Mouse (Mus musculus) adrenal gland, adult 8-10 months (tissue): ENCODE results near the gene Gadd45a. TPM values are rescaled to one million over a fixed set of nuclear protein-coding genes. Genes with fewer than 3 reads are reported as not detected.

ENCODE experiments used
- DNase-seq: peaks from one replicate; pipeline ENCODE4 v3.0.0; 2022
- total RNA-seq, 4 experiments: library from RNA; stranded (reverse); gene quantifications; 2 replicates each; pipeline ENCODE4 v1.2.4; 2022

Gadd45a gene
- 10 to 100 TPM; 16.4 to 36.1 (median 22.2) TPM for total RNA-seq

DNA sequence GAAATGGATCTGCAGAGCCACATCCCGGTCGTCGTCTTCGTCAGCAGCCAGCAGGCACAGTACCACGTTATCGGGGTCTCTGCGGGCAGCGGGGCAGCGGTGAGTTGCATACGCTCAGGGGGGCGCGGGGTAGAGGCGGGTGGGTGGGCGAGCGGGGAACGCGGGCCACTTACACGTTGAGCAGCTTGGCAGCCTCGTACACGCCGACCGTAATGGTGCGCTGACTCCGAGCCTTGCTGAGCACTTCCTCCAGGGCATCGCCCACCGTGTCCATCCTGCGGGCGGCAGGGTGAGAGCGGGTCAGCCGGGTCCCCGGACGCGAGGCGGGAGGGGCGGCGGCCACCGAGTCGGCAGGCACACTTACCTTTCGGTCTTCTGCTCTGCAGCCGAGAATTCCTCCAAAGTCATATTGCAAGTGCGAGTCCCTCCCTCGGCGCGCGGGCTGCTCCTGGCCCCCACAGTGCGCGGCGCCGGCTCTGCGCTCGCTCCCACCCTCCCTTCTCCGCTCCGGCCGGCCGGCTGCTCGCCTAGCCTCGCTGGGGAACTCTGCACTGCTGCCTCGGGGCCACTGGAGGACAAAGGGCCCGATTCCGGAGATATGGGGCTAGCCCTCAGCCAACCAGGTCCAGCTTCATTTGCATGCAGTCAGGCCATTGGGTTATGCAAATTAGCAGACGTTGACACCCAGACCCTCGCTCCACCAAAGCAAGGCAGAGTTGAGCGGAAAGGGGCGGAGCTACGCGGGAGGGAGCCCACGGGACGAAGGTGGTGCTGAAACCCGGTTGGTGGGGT is at the start of gene Gadd45a:
Gene Gadd45a (minus strand): TSS at position 621 of the 792 bp plus-strand sequence.
- peak; percentile 98 for DNase-seq

DNA sequence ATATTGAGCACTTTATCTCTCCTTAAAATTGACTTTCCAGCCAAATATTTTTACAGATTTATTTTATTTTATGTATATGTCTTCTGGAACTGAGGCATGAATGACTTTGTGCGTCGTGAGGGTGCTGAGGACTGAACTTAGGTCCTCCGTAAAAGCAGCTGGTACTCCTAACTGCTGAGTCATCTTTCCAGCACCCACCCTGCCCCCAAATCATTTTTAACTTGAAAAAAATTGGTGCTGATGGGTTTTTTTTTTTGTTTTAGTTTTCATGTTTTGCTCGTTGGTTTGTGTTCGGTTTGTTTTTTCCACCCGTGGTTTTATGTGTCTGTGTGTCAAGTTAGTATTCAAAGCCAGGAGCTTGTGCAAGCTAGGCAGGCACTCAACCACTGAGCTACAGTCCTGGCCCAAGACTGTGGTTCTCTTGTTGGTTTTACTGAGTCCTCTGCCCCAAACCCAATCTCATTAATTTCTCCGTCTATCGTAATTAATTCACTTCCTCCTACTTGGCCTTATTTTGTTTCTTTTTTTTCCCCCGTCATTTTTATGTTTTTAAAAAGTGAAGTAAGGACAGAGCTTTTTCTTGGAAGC is 48.7 kb upstream of the Gadd45a start:
- DNase-seq, result no peak

DNA sequence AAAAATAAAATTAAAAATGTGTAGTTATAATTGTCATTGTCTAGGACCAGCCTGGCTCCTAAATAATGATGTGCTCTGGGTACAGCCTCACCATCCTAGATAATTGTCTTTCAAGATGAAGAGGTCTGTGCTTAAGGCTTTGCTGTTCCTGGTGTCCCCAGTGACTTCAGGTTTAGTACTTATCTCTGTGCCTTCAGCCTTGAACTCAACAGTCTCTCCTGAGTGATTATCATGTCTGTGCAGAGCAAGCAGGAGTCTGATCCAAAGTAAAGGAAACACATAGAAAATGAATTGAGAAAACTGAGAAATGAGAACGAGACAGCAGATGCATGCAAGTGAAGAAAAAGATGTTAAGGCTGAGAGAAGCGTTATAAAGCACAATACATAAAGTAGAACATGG is 47.2 kb upstream of the Gadd45a start:
- no peak for DNase-seq

DNA sequence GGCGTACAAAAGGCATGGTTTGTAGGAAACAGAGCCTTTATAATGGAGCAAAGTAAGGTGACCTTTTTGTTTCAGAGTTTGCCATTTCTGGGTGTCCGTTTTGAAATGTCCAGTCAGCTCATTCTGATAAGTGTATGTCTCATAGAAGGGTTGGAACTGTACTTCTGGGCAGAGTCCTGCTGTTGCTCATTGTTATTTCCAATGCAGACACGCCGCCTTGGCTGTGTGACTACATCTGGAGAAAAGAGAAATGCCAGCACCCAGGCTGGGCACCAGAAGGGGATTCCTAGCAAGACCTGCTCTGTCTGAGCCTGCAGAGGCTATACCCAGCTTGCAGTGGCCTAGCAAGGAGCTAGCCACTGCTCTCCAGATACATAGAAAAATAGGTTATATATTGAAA is 43.9 kb upstream of the Gadd45a start:
- DNase-seq, result no peak

DNA sequence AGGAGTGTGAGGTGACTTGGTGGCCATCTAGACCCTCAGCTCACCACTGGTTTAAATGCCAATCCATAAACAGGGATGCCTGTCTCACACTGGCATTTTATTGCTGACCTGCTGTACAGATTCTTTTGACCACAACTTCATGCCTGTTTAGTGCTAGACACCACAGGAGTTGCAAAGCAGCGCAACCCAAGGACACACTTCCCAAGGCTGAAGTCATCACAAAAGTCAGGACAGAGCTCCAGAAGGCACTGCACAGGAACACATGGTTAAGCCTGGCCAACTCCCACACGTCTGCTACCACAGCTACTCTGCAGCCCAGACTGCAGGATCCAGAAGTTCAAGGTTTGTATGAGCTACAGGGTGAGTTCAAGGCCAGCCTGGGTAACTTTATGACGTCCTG is 40.8 kb upstream of the Gadd45a start:
- DNase-seq, result peak; percentile 60

DNA sequence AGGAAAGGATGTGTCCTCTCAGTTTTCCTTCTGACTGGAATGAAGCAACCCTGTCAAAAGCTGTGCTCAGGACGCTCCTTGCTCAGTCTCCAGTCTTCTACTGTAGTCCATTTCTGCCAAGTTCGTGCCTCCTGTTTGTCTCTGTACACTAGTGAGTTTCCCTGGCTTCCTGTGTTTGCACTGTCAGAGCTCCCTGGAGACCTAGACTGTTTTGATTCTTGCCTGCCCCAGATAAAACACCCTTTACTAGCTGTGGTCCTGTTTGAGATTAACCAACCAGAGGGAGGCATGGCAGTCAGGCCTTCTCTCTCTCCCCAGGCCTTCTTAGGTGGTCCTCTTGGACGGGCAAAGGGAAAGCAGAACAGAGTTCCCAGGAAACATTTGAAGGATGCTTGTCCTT is 40.2 kb upstream of the Gadd45a start:
- DNase-seq, result no peak

DNA sequence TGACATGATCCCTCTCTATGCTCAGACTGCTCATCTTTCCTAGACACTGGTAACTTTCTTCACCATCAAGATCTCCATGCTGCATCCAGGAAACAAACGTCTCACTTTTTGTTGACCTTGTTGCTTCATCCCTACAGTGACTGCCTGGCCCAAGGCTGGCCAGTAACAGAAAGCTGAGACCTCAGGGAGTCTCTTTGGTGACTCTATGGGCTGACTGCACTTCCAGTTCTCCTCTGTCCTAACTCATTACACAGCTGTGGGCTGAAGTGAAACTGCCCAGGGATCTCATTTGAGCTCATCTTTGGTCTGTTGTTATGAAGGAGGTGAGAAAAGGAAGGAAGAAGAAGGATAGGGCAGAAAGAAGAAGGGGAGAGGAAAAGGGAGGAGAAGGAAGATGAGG is 39.1 kb upstream of the Gadd45a start:
- no peak for DNase-seq

DNA sequence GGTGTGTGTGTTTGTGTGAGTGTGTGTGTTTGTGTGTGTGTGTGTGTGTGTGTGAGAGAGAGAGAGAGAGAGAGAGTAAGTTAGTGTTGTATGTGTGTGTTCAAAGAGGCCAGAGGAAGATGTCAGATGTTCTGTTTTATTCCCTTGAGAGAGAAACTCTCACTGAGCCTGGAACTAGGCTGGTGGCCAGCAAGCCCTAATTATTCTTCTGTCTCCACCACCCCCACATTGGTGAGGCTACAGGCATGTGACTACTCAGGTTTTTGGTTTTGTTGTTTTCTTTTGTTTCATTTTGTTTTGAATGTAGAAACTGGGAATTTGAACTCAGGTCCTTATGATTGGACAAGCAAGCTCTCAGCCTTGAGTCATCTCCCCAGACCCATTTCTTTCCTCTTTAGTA is 37.6 kb upstream of the Gadd45a start:
- DNase-seq, result no peak

DNA sequence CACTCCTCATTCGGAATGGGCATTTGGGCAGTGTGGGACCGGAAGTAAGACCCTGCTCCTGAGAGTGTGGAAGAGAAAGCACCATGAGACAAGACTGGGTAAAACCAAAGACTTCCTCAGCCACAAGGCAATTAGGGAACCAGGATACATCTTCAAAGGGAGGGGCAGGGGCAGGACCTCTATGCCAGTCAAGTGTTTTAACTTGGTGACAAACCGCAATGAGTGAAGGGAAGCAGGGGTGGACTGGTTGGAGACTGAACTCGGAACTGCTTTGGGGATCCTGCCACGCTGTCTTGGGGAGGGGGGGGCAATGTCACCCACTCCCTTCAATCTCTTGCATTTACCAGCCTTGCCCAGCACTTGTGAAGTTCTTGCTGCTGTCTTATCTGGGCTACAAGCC is 36.7 kb upstream of the Gadd45a start:
- no peak for DNase-seq

DNA sequence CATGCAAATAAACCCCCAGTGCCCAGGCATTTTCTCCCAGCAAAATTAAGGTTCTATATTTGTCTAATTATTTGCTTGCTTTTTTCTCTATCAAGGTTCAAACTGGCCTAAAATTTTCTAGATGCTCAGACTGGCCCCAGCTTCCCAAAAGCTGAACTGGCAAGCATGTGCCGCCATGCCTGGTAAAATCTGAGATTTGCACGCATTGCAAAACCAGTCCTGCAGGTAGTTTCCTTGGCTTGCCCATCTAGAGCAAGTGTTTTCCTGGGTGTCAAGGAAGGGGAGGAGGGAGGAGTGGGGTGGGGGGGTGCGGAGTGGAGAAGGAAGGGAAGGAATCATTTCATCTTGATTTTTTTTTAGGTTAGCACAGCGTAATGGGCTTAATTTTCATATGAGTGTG is 36.2 kb upstream of the Gadd45a start:
- no peak for DNase-seq

DNA sequence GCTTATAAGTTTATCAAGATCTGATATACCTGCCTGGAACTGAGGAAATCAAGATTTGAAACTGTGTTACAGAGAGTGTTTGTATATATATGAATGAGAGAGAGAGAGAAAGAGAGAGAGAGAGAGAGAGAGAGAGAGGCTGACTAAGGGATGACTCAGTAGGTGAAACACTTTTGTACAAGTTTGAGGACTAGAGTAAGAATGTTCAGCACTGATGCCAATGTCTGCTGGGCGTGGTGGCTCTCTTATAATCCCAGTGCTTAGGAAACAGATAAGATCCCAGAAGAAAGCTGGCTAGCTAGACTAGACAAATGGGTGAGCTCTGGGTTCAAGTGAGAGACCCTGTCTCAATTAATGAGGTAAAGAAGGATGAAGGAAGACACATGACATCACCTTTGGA is 34.4 kb upstream of the Gadd45a start:
- no peak for DNase-seq

DNA sequence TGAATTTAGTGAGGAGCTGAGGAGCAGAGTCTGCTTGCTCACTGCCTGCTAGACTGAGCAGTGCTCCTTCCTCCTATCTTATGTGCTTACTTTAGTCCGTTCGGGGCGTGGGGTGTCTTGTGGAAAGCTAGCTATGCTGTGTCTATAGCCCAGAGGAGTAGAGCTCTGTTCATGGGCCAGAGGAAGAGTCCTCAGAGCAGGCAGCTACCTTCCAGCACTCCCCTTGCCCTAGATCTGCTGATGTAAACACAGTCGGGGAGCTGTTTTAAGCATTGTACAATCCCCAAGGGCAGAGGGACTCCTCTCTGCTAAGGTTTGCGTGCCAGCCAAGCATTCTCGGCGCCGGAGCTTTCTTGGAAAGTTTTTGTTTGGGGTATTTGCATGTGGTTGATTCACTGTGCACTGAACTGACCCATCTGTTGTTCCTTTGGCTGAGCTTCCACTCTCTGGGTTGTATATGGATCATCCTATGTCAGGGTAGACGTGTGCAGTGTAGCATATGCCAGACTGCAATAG is 32.6 kb upstream of the Gadd45a start:
- DNase-seq, result no peak

DNA sequence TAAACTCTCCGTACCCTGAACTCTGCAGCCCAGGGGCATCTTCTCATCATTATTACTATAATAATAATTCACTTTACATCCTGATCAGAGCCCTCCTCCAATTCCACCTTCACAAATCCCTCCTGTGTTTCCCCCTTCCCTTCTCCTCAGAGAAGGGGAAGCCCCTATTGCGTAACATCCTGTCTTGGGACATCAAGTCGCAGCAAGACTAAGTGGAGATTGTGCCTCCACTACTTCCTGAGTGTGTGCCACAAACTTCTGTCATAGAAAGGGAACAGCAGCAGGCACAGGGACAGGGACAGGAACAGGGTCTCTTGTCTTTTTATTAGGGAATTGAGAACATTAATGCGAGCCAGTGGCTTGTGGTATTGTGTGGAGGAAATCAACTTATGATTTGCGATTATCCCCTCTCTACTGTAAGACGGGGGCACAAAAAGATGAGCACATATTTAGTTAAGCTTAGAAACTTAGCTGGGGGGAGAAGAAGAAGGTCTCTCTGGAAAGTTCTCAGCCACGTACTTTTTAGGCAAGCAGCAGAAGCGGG is 32.0 kb upstream of the Gadd45a start:
- DNase-seq, result no peak

DNA sequence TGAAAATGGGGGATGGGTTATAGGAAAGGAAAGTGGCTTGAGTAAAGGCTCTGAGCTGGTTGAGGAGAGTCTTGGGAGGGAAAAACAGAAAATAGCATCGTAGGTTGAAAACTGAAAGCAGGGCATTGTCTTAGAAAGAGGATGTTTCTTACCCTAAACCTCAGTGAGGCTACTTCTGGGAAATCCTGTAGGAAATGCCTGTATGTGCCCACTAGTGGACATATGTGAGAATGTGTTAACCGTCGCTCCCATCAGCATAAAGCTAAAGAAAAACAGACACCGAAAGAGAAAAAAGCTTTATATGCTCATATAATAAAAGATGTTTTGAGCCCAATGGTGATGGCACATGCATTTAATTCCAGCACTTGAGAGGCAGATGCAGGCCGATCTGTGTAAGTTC is 22.8 kb upstream of the Gadd45a start:
- DNase-seq, result no peak

DNA sequence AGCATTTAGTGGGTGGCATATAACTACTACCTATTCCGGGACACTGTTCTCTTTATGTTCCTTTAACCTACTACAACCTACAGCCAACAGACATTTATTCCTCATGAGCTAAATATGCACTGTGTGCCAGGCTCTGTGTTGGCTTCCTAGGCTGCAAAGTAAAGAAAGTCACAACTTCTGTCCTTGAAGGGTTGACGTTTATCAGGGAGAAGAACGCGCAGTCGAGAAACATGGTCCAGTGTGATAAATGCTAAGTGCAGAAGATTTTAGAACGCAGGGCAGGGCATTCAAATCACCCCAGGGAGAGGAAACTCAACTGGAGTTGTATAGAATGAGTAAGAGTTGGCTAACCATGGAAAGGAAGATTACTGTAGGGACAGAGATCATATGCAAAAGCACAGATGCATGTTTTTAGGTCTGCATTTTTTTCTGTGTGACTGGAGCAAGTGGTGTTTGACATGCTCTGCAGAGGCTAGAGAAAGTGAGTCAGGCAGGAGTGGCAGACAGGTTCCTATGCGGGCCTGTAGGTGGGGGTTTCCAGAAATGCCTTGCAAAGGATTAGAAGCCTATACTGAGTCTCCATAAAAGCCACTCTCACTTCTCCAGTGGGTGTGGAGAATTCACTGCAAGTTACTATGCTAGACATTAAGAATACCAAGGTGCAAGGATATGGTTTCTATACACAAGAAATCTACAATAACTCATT is 20.9 kb upstream of the Gadd45a start:
- DNase-seq, result no peak

DNA sequence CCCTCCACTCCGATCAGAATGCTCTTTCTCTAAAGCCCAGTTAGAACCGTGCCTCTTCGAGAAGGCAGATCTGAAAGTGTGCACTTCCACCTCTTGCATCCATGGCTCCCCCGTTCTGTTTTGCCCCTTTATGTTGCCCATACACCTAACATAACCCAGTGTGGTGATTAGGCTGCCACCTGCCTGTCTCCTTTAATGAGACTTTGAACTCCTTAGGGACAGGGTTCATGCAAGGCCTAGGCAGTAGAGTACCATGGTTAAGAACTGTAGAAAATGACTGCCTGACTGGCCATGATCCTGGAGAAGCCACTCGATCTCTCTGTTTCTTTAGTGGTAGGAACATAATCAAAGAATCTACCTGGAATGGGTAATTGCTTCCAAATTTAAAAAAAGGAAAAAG is 20.3 kb upstream of the Gadd45a start:
- no peak for DNase-seq

DNA sequence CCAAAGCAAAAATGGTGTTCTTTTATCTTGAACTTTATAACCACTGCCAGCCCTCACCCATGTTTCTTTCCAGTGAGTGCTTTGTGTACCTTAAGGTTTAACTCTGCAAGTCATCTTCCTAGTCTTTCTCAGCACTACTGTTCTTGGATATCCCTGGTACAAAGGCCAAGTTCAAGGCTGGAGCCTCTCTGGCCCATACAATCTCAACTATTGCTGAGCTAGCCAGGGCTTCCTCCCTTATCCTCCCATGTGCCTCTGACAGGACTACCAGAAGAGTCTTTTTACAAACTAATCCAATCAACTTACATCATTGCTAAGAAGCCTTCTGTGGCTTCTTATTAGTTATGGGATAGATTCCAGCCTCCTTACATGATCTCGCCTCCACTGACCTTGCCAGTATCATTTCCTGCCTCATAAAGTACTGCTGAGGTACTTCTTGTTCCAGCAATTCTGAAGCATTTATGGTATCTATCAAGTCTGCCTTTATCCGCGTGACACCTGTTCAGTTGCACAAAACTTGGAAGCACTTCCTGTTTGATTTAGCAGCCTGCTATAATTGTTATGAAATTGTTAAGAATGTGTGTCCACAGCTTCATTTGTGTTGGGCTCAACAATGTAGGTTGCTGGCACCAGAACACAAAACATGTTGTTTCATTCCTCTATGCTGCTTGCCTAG is 19.8 kb upstream of the Gadd45a start:
- DNase-seq, result no peak

DNA sequence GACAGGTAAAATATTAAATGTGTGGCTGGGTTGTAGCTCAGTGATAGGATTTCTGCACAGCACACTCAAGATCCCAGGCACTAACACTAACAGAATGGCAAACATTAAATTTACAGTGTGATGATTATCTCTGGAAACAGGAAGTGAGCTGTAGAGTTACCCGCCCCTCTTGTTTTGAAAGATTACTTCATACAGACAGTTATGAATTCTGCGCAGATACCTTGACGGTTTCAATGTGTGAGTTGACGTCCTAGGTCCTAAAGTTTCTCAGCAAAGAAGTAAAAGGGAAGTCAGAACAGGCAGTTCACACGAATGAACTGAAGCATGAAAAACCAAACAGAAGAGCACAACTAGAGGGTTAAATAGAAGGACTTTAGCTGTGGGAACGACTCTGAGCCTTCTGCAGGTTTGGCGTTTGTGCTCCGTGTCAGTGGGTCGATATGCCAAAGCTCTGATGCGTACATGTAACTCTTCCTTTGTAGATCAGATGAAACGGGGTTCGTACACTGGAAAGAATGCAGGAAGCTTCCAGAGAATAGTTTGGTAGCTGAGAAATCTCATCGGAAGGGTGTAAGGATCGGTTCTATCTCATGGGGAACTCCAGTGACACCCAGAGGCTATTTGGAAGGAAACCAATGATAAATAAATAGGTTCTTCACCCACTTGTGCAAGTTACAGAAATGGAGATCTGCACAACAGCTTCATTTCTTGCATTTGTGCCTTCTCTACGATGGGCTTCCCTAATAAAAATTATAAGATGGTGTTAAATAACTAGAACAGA is 19.0 kb upstream of the Gadd45a start:
- no peak for DNase-seq

DNA sequence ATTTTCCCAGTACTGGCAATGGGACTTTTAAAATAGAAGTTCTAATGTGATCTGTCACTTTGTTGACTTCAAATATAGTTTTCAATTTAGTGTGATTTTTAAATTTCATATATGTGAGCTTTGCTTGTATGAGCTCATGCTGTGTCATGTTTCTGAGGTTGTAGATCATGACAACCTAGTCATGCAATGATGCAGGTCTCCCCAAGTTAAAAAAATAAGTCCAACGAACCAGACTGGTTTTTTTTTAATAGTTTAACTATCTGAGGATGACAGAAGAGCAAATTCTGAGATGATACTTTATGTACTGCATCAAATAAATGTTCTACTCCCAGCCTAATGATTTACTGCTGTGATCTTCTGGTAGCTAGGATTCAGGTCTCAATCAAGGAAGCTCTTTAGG is 12.8 kb upstream of the Gadd45a start:
- no peak for DNase-seq

DNA sequence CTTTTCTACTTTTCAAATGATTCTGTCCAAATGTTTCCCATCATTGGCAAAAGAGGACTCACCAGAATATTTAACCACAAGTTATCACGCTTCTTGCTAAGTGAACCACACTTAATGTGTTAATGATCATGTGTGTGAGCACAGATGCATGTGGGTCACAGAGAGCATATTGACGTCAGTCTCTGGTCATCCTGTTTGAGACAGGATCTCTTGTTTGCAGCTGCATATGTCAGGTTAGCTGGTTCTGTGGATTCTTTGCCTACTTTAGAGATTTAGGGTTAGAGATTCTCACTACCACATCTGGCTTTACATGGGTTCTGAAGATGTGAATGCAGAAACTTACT is 12.4 kb upstream of the Gadd45a start:
- DNase-seq, result no peak

DNA sequence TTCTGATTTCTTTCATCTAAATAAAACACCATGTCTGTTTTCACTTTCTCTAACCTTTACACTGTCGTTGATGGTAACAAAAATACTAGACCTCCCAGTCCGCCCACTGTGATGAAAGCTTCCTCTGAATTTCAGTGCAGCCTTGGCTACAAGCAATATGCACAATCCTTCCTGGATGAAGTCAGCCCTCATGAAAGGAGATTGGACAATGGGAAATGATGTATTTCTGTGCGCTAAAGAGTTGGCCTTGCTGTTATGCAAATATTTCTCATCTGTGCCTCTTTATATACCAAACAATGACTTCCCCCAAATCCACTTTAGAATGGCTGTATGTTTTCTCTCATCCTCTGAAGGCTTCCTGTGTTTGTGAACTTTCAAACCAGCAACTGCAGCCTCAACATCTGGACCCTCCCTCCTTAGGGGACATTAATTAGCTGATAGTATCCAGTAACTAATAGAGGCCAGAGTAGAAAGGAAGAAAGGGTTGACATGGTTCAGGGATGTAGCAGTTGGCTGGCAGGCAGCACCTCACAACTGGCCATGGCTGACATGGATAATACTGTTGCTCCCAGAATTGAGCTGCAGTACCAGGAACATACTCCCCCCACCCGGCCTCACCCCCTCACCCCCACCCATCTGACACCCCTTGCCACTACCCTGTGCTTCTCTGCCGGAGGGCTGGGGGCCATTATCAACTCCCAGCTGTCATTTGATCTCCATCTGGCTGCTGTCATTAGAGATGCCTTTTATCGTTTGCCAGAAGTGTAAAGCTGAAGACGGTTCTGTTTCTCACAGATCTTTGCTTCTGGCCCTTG is 11.8 kb upstream of the Gadd45a start:
- no peak for DNase-seq
